Mouse (Mus musculus) left cerebral cortex, postnatal 14 days (tissue): ENCODE measurements around the gene Pkhd1. TPM values are rescaled to one million over a fixed set of nuclear protein-coding genes. Genes with fewer than 3 reads are reported as not detected.
"Not testable (repeated sequence)": the region's sequence is repeated elsewhere in the genome, so short reads cannot be mapped to it uniquely, and the experiment has no call there.

Experiments
- DNase-seq, 2 experiments: peaks; one replicate each; pipeline ENCODE4 v3.0.0; 2021 to 2022; ENCODE audit warnings: low spot score in 2 of 2, mixed read lengths in 1 of 2
- intact Hi-C: fragments of 180-260 bp; cut with DNase I; formaldehyde crosslinking; loops from one replicate; pipeline ENCODE4 v1.15.1; 2025
- total RNA-seq, 2 experiments: library from RNA; stranded (reverse); gene quantifications; 2 replicates each; pipeline ENCODE4 v1.2.3; 2021

Gene Pkhd1
- total RNA-seq, 2 experiments from 2014 or later: 0.09 to 0.11 TPM

DNA sequence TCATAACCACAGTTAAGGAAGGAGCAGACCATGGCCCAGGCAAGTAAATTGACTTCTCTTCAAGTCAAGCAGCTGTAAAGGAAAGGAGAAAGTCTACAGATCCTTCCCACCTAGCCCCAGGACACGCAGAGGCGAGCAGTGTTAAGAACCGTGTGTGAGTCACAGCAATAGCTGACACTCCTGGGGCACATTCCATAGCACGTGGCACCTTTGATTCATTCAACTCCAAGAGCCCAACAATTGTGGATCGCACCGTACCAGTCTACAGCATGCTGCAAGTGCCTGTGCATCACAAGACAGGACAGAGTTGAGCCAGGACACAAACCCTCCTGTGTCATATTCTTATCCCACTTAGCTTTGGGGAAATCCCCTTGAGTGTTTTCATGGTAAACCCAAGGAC lies 306.9 kb downstream of the Pkhd1 start:
- no peak for DNase-seq
- intact Hi-C loops: loop anchor here (5.0 kb wide), 2 partner anchors 141 to 201 kb away; no protein-coding TSS in a partner anchor

DNA sequence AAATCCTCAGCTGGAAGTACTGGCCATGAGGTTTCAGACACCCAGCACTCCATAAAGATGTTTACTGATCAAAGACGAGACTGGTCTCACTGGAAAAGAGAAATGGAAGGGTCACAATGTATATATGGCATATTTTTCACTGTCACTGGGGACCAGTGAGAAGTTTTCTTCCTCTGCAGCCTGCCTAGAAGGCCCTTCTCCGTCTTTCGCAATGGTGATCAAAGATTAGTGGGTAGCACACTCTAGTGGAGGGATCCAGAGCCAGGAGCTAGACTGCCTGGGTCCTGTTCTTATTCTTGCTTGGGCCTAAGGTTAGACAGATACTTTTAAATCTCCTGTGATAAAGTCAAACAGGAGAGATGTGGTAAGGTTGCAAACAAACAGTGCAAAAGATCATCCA lies 311.7 kb downstream of the Pkhd1 start:
- intact Hi-C loops: loop anchor here (5.0 kb wide), 1 partner anchor 1099 kb away; the partner anchor contains the start of gene Tfap2b
- DNase-seq: no peak

DNA sequence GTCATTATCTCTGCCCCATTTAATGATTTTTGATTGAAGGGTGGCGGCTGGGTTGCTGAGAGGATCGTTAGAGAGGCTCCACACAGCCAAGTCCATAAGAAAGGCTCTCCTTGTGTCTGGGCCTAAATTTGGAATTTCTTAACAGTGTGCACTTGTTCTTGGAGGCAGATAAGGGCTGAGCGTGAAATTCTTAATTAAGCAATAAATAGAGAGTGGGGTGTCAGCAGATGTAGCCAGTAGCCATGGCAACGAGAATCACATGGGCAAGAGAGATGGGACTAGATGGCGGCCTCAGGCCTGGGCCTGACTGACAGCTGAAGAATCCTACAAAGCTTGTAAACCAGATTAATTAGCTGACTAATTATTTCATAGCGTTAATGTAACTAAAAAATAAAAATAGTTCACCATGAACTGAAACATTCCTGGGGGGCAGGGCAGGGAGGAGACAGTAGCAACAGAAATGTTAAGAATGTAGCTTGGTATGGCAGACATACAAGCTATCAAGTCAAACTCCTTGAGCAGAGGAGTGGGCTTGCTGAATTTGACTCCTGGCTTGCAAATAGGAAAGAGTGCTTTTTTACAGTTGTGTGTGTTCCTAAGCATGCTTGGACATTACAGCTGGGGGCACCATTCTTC lies 314.8 kb downstream of the Pkhd1 start:
- peak; percentile 28 to 33 for DNase-seq
- intact Hi-C loops: no loop called here

DNA sequence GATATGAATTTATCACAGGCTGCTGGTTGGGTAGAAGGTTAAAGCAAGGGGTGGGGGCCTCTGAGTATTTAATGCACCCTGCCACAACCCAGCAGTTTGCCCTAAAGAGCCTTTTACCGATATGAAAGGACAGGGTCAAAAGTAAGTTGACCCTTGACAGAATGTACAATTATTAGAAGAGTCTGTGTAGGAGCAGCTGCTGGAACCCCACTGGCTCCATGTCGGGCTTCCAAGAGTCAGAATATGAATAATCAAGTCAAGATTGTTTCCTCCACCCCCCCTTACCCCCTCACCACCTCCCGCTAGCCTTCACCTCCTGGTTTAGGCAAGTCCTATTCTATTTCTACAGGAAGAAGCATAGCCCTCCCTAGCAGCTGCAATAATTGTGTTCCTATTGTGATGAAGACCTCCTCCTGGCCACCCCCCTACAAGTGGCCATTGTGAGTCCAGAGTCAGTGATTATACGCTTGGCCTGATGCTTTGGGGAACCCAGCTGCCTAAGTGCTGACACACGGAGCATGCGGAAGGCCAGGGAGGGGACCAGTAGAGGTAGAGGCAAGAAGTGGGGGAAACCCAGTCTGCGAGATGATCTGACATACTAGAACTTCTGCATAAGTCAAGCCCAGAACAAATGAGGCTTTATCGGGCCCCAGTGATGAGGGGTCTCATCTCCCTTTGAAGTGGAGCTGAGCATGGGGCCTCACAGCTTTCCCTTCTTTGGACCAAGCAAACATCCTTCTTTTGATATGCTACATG lies 315.5 kb downstream of the Pkhd1 start:
- no peak for DNase-seq
- intact Hi-C loops: no loop called here

DNA sequence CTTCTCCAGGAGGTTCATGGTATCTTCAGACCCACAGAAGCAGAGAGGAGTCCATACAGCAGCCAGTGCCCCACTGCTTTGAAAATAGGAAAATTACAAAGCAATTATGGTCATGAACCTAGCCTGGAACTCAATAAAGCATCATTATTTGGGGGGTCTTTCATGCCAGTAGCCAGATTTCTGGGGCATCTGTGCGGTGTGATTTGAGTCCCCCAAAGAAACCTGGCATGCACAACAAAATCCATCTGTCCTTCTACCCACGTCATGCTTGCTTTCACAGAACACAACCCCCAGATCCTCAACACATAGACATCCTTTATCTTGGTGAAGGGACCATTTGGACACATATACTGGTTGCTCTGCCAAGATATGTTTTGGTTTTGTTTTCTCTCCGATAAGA lies 316.2 kb downstream of the Pkhd1 start:
- no peak for DNase-seq
- intact Hi-C loops: no loop called here

DNA sequence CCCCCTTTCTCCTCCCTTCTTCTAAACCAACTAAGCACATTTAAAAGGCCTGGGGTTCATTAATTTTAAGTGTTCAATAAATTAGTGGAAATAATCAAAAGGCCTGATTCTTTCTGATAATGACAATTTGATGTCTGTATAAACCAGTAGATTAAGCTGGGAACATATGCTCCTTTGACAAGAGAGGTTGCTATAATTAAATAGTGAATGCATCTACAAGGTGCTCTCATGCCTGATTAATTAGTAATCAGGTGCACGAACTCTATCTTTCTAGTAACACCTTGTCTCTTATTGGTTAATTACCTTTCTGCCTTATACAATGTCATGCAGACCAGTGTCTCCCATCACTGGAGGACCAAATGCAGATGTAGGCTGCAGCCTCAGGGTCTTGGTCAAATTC lies 329.2 kb downstream of the Pkhd1 start:
- DNase-seq: no peak
- intact Hi-C loops: no loop called here

DNA sequence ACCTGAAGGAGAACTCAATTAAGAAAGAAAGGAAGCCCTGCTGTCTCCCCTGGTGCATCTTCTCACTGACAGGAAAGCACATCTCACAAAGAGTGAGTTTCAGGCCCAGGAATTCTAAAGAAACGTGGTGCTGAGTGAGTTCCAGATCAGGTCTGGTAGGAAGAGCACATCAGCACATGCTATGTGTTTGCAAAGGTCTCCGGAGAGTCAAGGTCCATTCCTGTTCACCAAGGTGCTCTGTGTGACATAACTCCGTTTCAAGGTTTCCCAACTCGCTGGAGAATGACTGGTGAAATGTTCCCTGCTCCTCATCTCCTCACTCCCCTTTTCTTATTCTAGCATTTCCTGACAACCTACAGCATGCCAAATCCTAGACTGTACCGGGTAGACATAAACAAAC lies 357.5 kb downstream of the Pkhd1 start:
- intact Hi-C loops: no loop called here
- no peak for DNase-seq

DNA sequence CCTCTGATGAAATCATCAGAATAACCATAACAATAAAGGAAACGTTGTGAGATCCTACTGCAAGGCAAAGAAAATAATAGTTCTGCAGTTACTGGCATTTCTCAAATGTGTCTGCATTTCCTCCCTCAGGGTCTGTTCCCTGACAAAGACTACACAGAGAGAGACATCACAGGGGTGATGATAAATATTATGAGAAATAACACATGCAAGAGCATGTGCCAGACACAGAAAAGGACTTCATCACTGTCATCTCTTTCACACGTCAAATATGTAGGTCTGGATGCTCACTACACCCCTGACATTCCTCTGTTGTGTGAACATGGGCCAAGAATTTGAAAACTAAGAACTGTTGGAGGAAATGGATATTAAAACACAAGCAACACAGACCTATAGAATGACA lies 369.7 kb downstream of the Pkhd1 start:
- DNase-seq: no peak
- intact Hi-C loops: no loop called here

DNA sequence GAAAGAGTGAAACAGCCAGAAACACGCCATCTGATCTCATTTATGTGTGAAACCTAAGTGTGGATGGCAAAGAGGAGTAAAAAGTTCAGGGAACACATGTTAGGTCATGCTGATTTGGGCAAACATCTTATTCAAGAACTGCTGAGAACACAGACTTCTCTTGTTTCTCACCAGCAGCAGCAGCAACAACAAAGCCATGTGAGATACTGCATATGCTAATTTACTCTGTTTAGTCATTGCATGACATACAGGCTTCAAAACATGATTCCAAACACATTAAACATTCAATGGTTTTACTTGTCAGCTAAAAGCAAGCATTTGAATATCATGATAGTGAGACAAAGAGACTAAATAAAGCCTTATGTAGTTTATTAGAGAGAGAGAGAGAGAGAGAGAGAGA lies 401.2 kb downstream of the Pkhd1 start:
- intact Hi-C loops: no loop called here
- DNase-seq: no peak

DNA sequence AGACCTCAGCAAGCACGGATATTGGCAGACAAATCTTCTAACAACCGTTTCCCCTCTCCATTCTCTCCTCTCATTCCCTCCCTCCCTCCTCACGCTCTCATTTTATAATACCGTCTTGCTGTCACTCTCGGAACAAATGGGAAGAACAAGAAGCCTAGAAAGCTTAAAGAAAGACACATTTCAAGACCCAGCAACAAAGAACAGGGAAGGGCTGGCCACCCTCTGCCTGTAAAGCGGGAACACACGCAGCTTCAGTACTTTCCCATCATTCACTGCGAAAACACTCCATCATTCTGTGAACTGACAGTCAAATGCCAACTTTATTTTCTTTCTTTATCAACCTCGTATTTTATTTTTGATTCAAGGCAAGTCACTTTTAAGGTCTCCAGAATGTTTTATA lies 427.4 kb downstream of the Pkhd1 start:
- no peak for DNase-seq
- intact Hi-C loops: no loop called here

DNA sequence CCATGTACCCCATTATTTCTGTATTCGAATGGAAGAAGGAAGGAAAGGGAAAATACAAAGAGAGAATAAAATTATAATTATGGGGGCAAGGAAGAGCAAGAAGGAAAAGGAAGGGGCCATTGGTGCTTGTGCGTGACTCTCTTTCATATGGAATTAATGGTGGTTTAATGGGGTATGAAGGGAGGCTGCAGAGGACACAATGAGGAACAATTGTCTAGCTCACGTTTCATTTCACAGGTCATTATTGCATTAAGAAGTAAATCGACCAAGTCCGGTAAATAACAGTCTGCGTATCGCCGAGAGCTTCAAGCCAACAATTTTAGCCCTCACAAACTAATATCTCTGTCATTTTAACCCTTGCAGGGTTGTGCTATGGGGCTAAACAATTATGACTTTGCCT lies 437.7 kb downstream of the Pkhd1 start:
- intact Hi-C loops: no loop called here
- no peak for DNase-seq

DNA sequence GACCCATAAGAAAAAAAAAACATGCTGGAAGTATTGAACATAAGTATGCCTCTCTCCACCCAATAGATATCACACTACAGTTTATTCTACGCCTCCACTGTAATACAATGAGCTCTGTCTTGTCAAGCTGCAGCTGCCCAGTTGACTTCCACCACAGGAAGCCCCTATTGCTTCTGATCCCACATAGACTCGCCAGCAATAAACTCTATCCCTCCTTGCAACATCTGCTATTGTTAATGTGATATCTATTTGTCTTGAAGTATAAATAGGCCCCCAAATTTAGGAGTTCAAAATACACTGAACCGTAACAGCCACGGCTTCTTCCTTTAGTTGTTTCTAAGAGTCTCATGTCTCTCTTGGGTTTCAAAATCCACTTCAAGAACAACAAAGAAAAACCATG lies 446.7 kb downstream of the Pkhd1 start:
- intact Hi-C loops: no loop called here
- no peak for DNase-seq

DNA sequence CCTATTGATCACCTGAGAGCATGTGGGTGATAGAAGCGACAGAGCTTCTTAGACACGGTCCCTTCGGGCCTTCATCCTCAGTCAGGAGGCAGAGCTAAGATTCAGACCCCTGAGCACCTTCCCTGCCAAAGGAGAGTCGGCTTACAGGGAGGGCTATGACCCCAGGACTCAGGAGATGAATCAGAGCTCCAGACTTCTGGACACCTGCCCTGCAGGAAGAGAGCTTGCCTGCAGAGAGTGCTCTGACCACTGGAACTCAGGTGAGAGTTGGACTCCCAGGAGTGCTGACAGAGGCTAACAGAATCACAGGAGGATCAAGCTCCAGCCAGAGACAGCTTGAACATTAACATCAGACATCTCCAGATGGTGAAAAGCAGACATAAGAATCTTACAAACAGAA lies 467.2 kb downstream of the Pkhd1 start:
- intact Hi-C loops, DNase-seq: not testable (repeated sequence)

DNA sequence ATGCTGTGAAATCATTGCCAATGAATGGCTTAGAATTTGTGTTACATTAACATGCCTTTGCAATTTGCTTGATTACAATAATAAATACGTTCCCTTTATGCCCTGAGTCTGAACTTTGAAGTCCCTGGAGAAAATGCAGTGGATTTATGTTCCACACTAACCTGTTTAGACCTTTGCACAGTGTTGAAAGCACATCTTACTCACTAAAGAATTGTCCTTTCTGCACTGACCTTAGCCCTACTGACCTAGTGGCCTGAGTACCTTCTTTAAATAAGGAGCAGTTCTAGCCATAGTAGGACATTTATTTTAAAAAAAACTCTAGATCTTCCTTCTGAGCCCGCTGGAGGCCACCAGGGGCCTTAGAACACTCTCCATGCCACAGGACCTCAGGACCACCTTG lies 467.8 kb downstream of the Pkhd1 start:
- DNase-seq: no peak
- intact Hi-C loops: no loop called here

DNA sequence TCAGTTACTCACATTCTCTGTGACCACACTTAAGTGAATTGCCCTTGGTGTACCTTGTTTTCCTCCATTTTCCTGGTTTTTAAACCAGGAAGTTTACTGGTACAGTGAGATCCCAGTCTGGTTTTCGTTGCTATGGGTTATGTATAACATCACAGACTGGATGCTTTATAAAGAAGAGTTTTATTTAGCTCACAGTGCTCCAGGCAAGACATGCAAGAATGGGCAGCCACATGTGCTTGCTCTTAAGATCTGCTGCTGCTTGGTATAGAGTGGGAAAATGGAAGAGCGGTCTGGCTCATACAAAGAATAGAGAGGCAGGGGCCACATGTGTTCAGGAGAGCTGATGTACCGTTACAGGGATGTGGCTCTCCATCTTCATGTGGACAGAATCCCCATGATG lies 481.7 kb downstream of the Pkhd1 start:
- DNase-seq: peak; percentile 24 to 47
- intact Hi-C loops: no loop called here

DNA sequence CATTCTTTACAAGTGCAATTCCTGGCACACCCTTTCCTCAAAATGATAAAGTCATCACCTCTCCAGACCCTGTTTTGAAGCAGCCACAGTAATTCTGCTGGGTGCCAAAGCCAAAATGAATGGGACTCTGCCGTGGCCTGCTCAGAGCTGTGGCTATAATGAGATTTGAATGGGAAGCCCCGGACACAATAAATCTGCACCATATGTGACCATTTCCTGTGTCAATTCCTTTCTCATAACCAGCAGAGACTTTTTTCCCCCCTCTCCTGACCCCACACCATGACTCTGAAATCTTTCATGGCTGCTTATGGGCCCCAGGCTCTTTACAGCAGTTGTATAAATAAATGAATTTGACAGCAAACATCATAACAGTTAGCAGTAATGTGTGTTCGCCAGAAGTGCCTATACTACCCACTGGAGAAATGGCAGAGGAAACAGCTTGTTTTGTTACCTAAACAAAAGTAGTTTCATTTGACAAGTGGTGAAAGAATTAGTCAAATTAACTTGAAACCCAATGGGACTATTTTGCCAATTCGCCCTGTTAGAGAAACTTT lies 482.7 kb downstream of the Pkhd1 start:
- DNase-seq: no peak
- intact Hi-C loops: no loop called here

DNA sequence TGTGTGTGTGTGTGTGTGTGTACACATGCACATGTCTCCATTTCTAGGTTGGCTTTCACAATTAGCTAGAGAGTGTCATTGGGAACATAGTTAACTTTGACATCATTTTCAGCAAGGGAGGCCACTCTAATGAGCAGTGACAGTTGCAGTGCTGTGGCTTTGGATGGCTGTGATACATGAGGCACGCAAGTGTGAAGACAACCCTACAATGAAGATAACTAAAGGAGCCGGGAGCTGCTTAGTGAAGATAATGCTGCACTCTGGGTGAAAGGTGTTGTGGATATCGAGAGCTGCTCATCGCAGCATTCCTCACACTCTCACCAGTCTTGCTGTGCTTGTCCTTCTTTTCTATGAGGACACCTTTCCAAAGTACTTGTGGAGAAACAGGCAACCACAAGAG lies 484.2 kb downstream of the Pkhd1 start:
- DNase-seq: no peak
- intact Hi-C loops: no loop called here

DNA sequence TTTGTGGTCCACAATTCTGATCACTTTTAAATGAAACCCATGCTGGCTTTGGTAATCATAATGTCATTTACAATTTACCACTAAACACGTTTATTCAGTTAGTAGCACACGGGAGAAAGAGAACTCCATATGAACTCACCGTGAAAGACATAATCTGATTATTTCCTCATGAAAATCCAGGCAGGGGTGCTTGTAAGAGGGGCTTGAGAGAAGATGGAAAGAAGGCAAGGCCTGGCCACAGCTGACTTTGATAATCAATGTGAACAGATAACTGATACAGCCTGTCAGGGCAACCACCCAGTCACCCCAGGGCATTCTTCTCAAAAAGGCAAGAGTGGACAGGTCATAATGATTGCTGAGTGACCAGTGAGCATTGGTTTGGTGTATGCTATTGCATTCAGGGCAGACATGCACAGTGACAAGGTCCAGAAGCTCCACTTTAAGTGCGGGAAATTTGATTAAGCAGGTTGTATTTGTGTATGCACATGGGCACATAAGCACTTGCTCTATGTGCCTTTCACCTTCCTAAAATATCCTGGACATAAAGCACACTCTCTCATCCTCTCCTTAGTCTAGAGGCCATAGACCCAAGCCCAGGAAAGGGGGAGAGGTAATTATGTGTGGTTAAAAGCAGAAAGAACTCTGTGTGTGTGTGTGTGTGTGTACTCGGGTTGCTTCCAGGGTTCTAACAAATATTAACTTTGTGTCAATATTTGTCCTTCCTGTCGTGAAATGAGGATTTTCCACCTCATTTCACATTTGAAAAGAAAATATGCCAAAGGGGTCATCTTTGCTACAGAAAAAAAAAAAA lies 485.9 kb downstream of the Pkhd1 start:
- intact Hi-C loops: no loop called here
- DNase-seq: no peak

DNA sequence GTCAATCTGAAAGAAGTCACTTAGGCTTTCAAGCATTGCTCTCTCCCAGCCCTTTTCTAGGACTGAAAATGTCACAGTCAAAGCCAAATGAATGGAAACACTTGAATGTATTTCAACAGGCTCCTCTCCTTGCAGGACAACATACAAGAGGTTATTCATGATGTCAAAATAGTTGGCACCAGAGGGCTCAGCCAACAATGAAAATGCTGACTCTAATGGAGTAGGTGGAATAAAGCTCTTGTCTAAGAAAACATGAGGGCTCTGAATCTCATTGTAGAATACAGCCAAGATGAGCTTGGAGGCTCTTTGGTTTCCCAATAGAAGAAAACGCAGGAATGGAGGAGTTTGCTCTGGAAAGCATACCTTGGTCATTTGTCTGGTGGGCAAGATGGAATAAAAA lies 500.5 kb downstream of the Pkhd1 start:
- no peak for DNase-seq
- intact Hi-C loops: no loop called here

DNA sequence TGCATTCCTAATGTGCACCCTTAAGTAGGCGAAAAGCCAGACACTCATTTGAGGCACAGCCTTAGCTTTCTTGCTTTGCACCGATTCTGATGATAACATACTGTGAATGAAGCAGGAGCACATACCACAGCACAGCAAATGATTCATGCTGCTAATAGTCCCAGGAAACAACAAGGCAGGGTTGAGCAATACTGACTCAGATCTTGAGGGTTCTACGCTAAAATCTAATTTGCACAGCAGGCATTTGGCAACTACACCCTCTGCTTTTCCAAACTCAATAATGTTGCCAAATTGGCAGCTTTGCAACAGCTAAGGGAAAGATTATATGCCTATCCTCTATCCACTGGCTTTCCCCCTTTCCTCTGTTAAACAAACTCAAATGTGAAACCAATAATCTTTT lies 548.1 kb downstream of the Pkhd1 start:
- DNase-seq: peak; percentile 6 to 8

More for the DNA sequence above, 548.1 kb downstream of the Pkhd1 start:
- intact Hi-C loops: no loop called here
